Mouse (Mus musculus): ENCODE measurements around the gene Gm28035.

- no peak for TF ChIP-seq CTCF (IDR thresholded peaks at IDR 0.05; ENCODE audit: borderline replicate concordance, insufficient read depth, low read depth, low read length)
- TF ChIP-seq POLR2A (IDR thresholded peaks at IDR 0.05; ENCODE audit: borderline replicate concordance, insufficient read depth, low read length): no peak
These were observed 6.7 kb downstream of the Gm28035 start for GRCm38 (mm10) chr2:30247036-30247435.
